Mouse (Mus musculus) kidney, postnatal 4 days (tissue): ENCODE measurements around the gene Nphs1.
"Not testable (repeated sequence)": the region's sequence is repeated elsewhere in the genome, so short reads cannot be mapped to it uniquely, and the experiment has no call there.

Experiments
- DNase-seq, 2 experiments: peaks; one replicate each; pipeline ENCODE4 v3.0.0; 2021; ENCODE audit warnings: mixed read lengths in 2 of 2

Gene Nphs1

GRCm38 (mm10) chr7:30443696-30444095 is 14.4 kb upstream of the Nphs1 start:
- DNase-seq: no peak

- peak; percentile 71 to 78 for DNase-seq
Observed at GRCm38 (mm10) chr7:30444154-30444970, 13.8 kb upstream of the Nphs1 start.

GRCm38 (mm10) chr7:30444971-30445751 is 13.0 kb upstream of the Nphs1 start, which contains the start of gene Aplp1:
Aplp1 (minus strand) TSS chr7:30445535.
- DNase-seq: peak; percentile 73 to 81

- DNase-seq: no peak
Observed at GRCm38 (mm10) chr7:30450241-30450640, 7.9 kb upstream of the Nphs1 start.

- no peak for DNase-seq
Observed at GRCm38 (mm10) chr7:30453327-30453726, 4.8 kb upstream of the Nphs1 start.

- peak; percentile 80 to 84 for DNase-seq
Observed at GRCm38 (mm10) chr7:30453766-30454165, 4.3 kb upstream of the Nphs1 start.

- DNase-seq: peak in 1 of 2 experiments; percentile 29
Observed at GRCm38 (mm10) chr7:30454259-30454658, 3.9 kb upstream of the Nphs1 start.

- DNase-seq: no peak
Observed at GRCm38 (mm10) chr7:30456487-30456886, 1.6 kb upstream of the Nphs1 start.

- DNase-seq: peak; percentile 23 to 46
Observed at GRCm38 (mm10) chr7:30456911-30457628, 1.0 kb upstream of the Nphs1 start.

GRCm38 (mm10) chr7:30459484-30459883 is 1.4 kb downstream of the Nphs1 start:
- peak; percentile 41 to 67 for DNase-seq

GRCm38 (mm10) chr7:30463568-30463967 is 5.5 kb downstream of the Nphs1 start:
- no peak for DNase-seq

- no peak for DNase-seq
Observed at GRCm38 (mm10) chr7:30463996-30464395, 5.9 kb downstream of the Nphs1 start.

GRCm38 (mm10) chr7:30464816-30465300 is 6.7 kb downstream of the Nphs1 start:
- no peak for DNase-seq

- DNase-seq: peak; percentile 76 to 77
Observed at GRCm38 (mm10) chr7:30472411-30472810, 14.3 kb downstream of the Nphs1 start.

GRCm38 (mm10) chr7:30474999-30475398 is 16.9 kb downstream of the Nphs1 start:
- DNase-seq: no peak

GRCm38 (mm10) chr7:30476136-30476535 is 18.0 kb downstream of the Nphs1 start:
- not testable (repeated sequence) for DNase-seq

GRCm38 (mm10) chr7:30477415-30478381 is 19.6 kb downstream of the Nphs1 start:
- DNase-seq: peak; percentile 71 to 82

GRCm38 (mm10) chr7:30484250-30484649 is 26.1 kb downstream of the Nphs1 start:
- peak; percentile 74 to 75 for DNase-seq

- DNase-seq: peak; percentile 63 to 67
Observed at GRCm38 (mm10) chr7:30490251-30490956, 32.3 kb downstream of the Nphs1 start.

GRCm38 (mm10) chr7:30490957-30491307 is 32.8 kb downstream of the Nphs1 start:
- no peak for DNase-seq

GRCm38 (mm10) chr7:30492765-30493164 is 34.6 kb downstream of the Nphs1 start:
- peak; percentile 91 to 92 for DNase-seq
